Mouse (Mus musculus): ENCODE measurements around the gene Gtf3a. TPM values are rescaled to one million over a fixed set of nuclear protein-coding genes. Genes with fewer than 3 reads are reported as not detected.
A peak's percentile ranks its signal among the peaks of the same experiment; 100 is the strongest.
"Not testable (repeated sequence)": the region's sequence is repeated elsewhere in the genome, so short reads cannot be mapped to it uniquely, and the experiment has no call there.

Gene Gtf3a
- polyA plus RNA-seq, 1 experiment = 40.8 TPM

- Histone ChIP-seq H3K4me1 (ENCODE audit: control insufficient read depth, insufficient read depth, low read length) (peaks cover 7% of the 10 kb centered on the region; the same call in 1 of the 2 replicates), H3K27ac (ENCODE audit: insufficient read depth, low read depth, low read length) (no peak overlapping the region), H3K4me3 (ENCODE audit: insufficient read depth, low read length) (no peak overlapping the region)
- TF ChIP-seq POLR2A (IDR thresholded peaks at IDR 0.05; ENCODE audit: borderline replicate concordance, low read depth, low read length) = no peak
- peak; percentile 11; the same call in 1 of the 2 replicates for TF ChIP-seq CTCF (IDR thresholded peaks at IDR 0.05; ENCODE audit: low read depth, low read length)
Measured at GRCm38 (mm10) chr5:146916273-146916672, 32.2 kb upstream of the Gtf3a start.

GRCm38 (mm10) chr5:146916806-146917205, 31.7 kb upstream of the Gtf3a start:
- Histone ChIP-seq H3K4me1 (ENCODE audit: control insufficient read depth, insufficient read depth, low read length) (peaks cover 7% of the 10 kb centered on the region; the same call in 1 of the 2 replicates), H3K27ac (ENCODE audit: insufficient read depth, low read depth, low read length) (no peak overlapping the region), H3K4me3 (ENCODE audit: insufficient read depth, low read length) (no peak overlapping the region)
- TF ChIP-seq POLR2A (IDR thresholded peaks at IDR 0.05; ENCODE audit: borderline replicate concordance, low read depth, low read length) = no peak
- TF ChIP-seq CTCF (IDR thresholded peaks at IDR 0.05; ENCODE audit: low read depth, low read length) = no peak

DNA sequence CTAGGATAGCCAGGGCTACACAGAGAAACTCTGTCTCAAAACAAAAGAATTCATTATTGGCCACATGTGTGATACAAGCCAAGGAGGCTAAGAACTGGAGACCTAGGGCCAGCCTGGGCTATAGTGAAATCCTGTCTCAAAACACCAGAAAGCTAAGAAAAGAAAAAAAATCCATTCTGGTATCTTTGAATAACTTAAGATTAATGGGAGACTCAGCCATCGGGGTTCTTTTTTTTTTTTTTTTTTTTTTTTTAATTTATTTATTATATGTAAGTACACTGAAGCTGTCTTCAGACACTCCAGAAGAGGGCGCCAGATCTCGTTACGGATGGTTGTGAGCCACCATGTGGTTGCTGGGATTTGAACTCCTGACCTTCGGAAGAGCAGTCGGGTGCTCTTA, 31.1 kb upstream of the Gtf3a start:
- not testable (repeated sequence) for H3K4me1 ChIP-seq (ENCODE audit: control insufficient read depth, insufficient read depth, low read length); H3K4me3 ChIP-seq (ENCODE audit: insufficient read depth, low read length); H3K27ac ChIP-seq (ENCODE audit: insufficient read depth, low read depth, low read length)

DNA sequence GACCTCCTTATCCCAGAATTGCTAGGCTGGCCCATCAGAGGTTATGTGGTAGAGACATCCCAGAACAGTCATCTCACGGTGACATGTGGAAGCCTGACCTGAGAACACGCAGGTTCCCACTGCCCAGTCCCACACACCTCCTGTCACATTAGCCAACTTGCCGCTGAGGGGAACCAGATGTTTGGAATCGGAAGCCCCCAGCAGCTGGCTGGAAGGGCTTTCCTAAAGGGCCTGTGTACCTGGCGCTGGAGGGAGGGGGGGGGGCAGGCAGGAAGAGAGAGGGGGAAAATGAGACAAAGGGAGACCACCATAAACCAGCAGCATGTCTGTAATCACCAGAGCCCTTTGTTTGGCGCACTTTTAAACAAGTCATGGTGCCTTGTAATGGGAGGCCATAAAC, 28.6 kb upstream of the Gtf3a start:
- H3K4me1 ChIP-seq (ENCODE audit: control insufficient read depth, insufficient read depth, low read length) = peaks cover 7% of the 10 kb centered on the region; the same call in 1 of the 2 replicates
- no peak overlapping the region for H3K27ac ChIP-seq (ENCODE audit: insufficient read depth, low read depth, low read length)
- H3K4me3 ChIP-seq (ENCODE audit: insufficient read depth, low read length) = no peak overlapping the region
- TF ChIP-seq CTCF (IDR thresholded peaks at IDR 0.05; ENCODE audit: low read depth, low read length) (no peak), POLR2A (IDR thresholded peaks at IDR 0.05; ENCODE audit: borderline replicate concordance, low read depth, low read length) (no peak)

- no peak overlapping the region for H3K27ac ChIP-seq (ENCODE audit: insufficient read depth, low read depth, low read length)
- no peak for TF ChIP-seq POLR2A (IDR thresholded peaks at IDR 0.05; ENCODE audit: borderline replicate concordance, low read depth, low read length)
- no peak for TF ChIP-seq CTCF (IDR thresholded peaks at IDR 0.05; ENCODE audit: low read depth, low read length)
- H3K4me1 ChIP-seq (ENCODE audit: control insufficient read depth, insufficient read depth, low read length) = peaks cover 7% of the 10 kb centered on the region; the same call in 1 of the 2 replicates
- H3K4me3 ChIP-seq (ENCODE audit: insufficient read depth, low read length) = no peak overlapping the region
Measured at GRCm38 (mm10) chr5:146920314-146921161, 27.9 kb upstream of the Gtf3a start.

GRCm38 (mm10) chr5:146921224-146921623, 27.2 kb upstream of the Gtf3a start:
- Histone ChIP-seq H3K4me3 (ENCODE audit: insufficient read depth, low read length) (no peak overlapping the region), H3K27ac (ENCODE audit: insufficient read depth, low read depth, low read length) (no peak overlapping the region), H3K4me1 (ENCODE audit: control insufficient read depth, insufficient read depth, low read length) (peaks cover 7% of the 10 kb centered on the region; the same call in 1 of the 2 replicates)
- no peak for TF ChIP-seq CTCF (IDR thresholded peaks at IDR 0.05; ENCODE audit: low read depth, low read length)
- TF ChIP-seq POLR2A (IDR thresholded peaks at IDR 0.05; ENCODE audit: borderline replicate concordance, low read depth, low read length) = no peak

DNA sequence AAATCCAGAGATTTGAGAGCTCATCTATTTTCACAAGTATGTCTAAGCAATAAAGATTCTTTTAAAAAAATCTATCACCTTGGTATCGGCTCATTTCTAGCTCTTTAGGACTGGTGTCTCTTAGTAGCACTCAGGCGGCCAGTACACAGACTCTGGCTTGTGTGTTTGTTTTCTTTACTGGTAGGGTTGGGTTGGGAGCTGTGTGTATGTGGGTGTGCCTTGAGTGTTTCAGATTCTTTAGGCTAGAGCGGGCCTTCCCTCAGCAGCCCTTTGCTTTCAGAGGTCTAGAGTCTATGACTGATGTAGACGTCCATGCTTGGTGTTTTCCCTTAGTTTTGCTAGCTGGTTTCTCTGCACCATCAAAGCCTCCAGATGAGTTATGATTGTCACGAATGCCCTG, 24.9 kb upstream of the Gtf3a start:
- no peak overlapping the region for H3K27ac ChIP-seq (ENCODE audit: insufficient read depth, low read depth, low read length)
- H3K4me1 ChIP-seq (ENCODE audit: control insufficient read depth, insufficient read depth, low read length) = peaks cover 8% of the 10 kb centered on the region
- no peak overlapping the region for H3K4me3 ChIP-seq (ENCODE audit: insufficient read depth, low read length)
- TF ChIP-seq POLR2A (IDR thresholded peaks at IDR 0.05; ENCODE audit: borderline replicate concordance, low read depth, low read length) (no peak), CTCF (IDR thresholded peaks at IDR 0.05; ENCODE audit: low read depth, low read length) (no peak)

DNA sequence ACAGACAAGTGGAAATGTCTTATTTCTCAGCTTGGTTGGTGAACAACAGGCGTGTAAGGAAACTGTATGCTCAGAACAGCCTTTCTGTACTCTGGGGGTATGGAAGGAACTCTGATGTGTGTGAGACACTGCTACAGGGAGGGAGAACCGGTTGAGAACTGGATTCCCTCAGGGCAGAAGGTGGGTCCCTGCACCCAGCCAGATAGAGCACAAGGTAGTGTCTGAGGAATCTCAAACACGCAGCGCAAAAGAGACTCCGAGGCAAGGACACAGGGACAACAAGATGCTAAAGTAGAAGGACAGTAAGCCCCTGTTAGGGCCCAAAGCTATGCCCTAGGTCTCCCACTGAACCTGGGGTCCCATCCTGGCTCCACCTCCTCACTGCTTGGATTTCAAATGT, 21.8 kb upstream of the Gtf3a start:
- Histone ChIP-seq H3K27ac (ENCODE audit: insufficient read depth, low read depth, low read length) (no peak overlapping the region), H3K4me3 (ENCODE audit: insufficient read depth, low read length) (no peak overlapping the region), H3K4me1 (ENCODE audit: control insufficient read depth, insufficient read depth, low read length) (peaks cover 7% of the 10 kb centered on the region)
- TF ChIP-seq POLR2A (IDR thresholded peaks at IDR 0.05; ENCODE audit: borderline replicate concordance, low read depth, low read length) = no peak
- no peak for TF ChIP-seq CTCF (IDR thresholded peaks at IDR 0.05; ENCODE audit: low read depth, low read length)

DNA sequence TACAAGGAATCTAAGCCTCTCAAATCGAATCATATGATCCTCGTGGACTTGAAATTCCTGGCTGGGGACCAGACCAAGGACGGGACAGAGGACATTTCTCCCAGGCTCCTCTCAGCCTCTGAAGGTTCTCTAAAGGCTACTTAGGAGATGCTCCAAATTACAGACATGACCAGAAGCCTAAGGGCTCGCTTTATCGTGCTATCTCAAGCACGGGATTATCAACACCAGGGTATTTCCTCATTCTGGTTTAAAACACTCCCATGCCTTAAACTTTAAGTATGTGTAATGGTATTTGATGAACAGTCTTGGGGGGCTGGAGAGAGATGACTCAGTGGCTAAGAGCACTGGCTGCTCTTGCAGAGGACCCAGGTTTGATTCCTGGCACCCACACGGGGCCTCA, 17.0 kb upstream of the Gtf3a start:
- no peak overlapping the region for H3K27ac ChIP-seq (ENCODE audit: insufficient read depth, low read depth, low read length)
- no peak for TF ChIP-seq POLR2A (IDR thresholded peaks at IDR 0.05; ENCODE audit: borderline replicate concordance, low read depth, low read length)
- no peak for TF ChIP-seq CTCF (IDR thresholded peaks at IDR 0.05; ENCODE audit: low read depth, low read length)
- no peak overlapping the region for H3K4me3 ChIP-seq (ENCODE audit: insufficient read depth, low read length)
- peaks cover 7% of the 10 kb centered on the region for H3K4me1 ChIP-seq (ENCODE audit: control insufficient read depth, insufficient read depth, low read length)

GRCm38 (mm10) chr5:146931904-146932553, 16.4 kb upstream of the Gtf3a start:
- Histone ChIP-seq H3K27ac (ENCODE audit: insufficient read depth, low read depth, low read length) (no peak overlapping the region), H3K4me3 (ENCODE audit: insufficient read depth, low read length) (no peak overlapping the region), H3K4me1 (ENCODE audit: control insufficient read depth, insufficient read depth, low read length) (peaks cover 7% of the 10 kb centered on the region)
- TF ChIP-seq CTCF (IDR thresholded peaks at IDR 0.05; ENCODE audit: low read depth, low read length) (no peak), POLR2A (IDR thresholded peaks at IDR 0.05; ENCODE audit: borderline replicate concordance, low read depth, low read length) (no peak)

Data from bone marrow macrophage, adult 2 months (primary cell).